Mouse (Mus musculus) testis, adult 2 months (tissue): ENCODE results near the gene Mrps18a. TPM values are rescaled to one million over a fixed set of nuclear protein-coding genes. Genes with fewer than 3 reads are reported as not detected.
A peak's percentile ranks its signal among the peaks of the same experiment; 100 is the strongest.

Experiments used
- H3K27ac ChIP-seq: fragments of 200-500 bp; 2 replicates; pipeline ENCODE4 v1.5.1; 2012; ENCODE audit warnings: low read depth, low read length; ENCODE audit not compliant: control insufficient read depth, insufficient read depth
- H3K27me3 ChIP-seq: fragments of 200-500 bp; 2 replicates; pipeline ENCODE4 v1.6.1; 2012; ENCODE audit warnings: mild to moderate bottlenecking, low read length, moderate library complexity; ENCODE audit not compliant: control insufficient read depth, insufficient read depth
- H3K36me3 ChIP-seq: fragments of 200-500 bp; 2 replicates; pipeline ENCODE4 v1.6.1; 2012; ENCODE audit warnings: mild to moderate bottlenecking, low read length; ENCODE audit not compliant: control insufficient read depth, insufficient read depth
- H3K4me1 ChIP-seq: fragments of 200-500 bp; 2 replicates; pipeline ENCODE4 v1.6.1; 2012; ENCODE audit warnings: low read length; ENCODE audit not compliant: control insufficient read depth, insufficient read depth
- H3K4me3 ChIP-seq: fragments of 200-500 bp; 2 replicates; pipeline ENCODE4 v1.5.1; 2012; ENCODE audit warnings: low read depth, mild to moderate bottlenecking, low read length, moderate library complexity, mixed read lengths; ENCODE audit not compliant: control insufficient read depth
- CTCF ChIP-seq: fragments of 200-500 bp; IDR thresholded peaks from 2 replicates; pipeline ENCODE4 v1.5.1; 2012; ENCODE audit warnings: low read depth, mild to moderate bottlenecking, inconsistent platforms, low read length, moderate library complexity; ENCODE audit not compliant: control insufficient read depth, insufficient read depth, insufficient replicate concordance
- POLR2A ChIP-seq: fragments of 200-500 bp; IDR thresholded peaks from 2 replicates; pipeline ENCODE4 v1.6.1; 2012; ENCODE audit warnings: low read depth, mild to moderate bottlenecking, inconsistent platforms, low read length, moderate library complexity; ENCODE audit not compliant: control insufficient read depth
- polyA plus RNA-seq: library from polyadenylated mRNA; depleted of rRNA; stranded (reverse); fragments of >200 nt; gene quantifications from 2 replicates; pipeline ENCODE4 v1.2.3, GENCODE M21; 2012

The Mrps18a gene
- polyA plus RNA-seq, 1 experiment = 74.0 TPM

DNA sequence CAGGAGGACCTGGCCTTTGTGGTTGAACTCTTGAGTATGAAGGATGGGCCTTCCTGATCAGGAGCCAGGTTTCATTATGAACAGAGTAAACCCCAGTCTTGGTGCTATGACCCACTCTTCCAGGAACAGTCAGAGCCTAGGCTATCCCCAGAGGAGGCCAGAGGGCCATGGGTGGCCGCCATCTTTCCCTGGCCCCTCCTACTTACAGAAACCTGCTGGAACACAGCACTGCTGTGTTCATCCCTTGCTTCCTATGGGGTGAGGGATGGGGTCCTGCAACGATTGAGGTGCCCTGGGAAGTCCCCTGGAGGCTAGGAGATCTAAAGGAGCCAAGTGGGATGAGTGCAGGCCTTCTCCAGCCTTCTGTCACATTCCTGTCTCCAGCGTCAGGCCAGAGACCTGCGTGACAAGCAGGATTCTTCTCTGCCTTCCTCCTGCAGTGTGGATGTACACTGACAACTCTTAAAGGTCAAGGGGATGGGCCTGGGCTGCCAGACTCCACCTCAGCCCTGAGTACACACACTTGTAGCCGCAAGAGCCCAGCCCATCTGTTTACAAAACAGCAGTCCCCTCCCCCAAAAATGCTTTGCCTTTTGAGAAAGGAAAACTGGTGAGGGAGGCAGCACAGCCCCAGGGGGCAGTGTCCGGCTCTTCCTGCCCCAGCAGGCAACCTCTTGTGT is 17.2 kb downstream of the Mrps18a start:
- Histone ChIP-seq H3K27me3 (no peaks in the 10 kb centered on the region), H3K36me3 (peaks cover 2% of the 10 kb centered on the region; the same call in 1 of the 2 replicates), H3K27ac (no peak overlapping the region), H3K4me3 (no peak overlapping the region), H3K4me1 (no peaks in the 10 kb centered on the region)
- no peak for TF ChIP-seq CTCF
- no peak for TF ChIP-seq POLR2A

DNA sequence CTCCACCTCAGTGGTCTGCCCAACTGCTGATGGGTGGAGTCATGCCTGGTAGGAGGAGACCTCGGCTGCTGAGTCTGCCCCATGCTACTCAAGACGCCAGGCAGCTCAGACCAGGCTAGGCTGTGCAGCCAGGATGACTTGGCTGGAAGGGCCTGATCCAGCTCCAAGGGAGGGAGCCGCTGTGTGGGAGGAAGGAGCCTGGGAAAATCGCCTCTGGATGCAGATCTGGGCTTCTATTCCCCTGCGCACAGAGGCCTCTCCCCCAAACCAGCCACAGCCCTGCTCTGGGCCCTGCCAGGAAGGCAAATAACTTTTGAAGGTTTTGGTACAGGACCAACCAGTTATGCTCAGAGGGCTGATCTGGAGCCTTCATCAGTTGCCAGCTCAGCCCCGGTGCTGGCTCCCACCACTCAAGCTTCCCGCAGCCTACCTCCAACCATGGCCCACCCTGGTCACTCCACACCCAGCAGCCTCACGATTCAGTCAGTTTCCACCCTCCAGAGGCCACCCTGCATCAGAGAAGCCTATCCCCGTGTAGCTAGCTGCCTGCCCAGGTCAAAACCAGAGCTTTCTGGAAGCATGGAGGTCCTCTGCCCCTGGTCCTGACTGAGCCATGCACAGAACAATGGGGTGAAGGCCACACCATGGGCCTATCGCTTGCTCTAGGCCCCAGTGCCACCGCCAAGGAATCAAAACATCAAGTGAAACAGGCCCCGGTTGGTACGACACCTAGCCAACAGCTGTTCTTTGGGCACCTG is 19.1 kb downstream of the Mrps18a start:
- H3K4me3 ChIP-seq = no peak overlapping the region
- TF ChIP-seq POLR2A = peak; percentile 17; the same call in 1 of the 2 replicates
- no peak for TF ChIP-seq CTCF
- no peaks in the 10 kb centered on the region for H3K27me3 ChIP-seq
- H3K27ac ChIP-seq = no peak overlapping the region
- no peaks in the 10 kb centered on the region; the same call in 1 of the 2 replicates for H3K36me3 ChIP-seq
- no peaks in the 10 kb centered on the region for H3K4me1 ChIP-seq

GRCm38 (mm10) chr17:46132058-46132718 is 21.4 kb downstream of the Mrps18a start:
- TF ChIP-seq CTCF (peak; percentile 75; the same call in 1 of the 2 replicates), POLR2A (no peak)
- no peak overlapping the region for H3K27ac ChIP-seq

DNA sequence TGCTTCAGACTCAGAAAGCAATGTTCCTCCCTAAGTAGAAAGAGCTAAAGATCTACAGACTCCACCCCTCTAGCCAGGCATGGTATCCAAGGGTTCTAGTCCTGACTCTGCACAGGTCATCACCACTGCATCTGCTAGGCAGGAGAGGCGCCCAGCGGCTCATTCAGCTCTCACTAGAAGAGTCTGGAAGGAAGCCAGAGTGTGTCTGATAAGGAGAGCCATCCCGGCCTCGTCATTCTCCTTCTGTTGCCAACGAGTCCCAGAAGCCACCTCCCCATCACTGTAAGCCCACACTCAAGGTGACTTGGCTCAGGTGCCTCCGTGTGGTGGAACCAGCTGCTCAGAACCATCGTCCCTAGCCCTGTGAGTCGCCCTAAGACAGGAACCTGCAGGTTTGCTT is 22.1 kb downstream of the Mrps18a start:
- H3K27ac ChIP-seq = no peak overlapping the region

More at GRCm38 (mm10) chr17:46132058-46132718, 21.4 kb downstream of the Mrps18a start:
- no peaks in the 10 kb centered on the region; the same call in 1 of the 2 replicates for H3K36me3 ChIP-seq
- H3K4me3 ChIP-seq = no peak overlapping the region
- no peaks in the 10 kb centered on the region for H3K4me1 ChIP-seq
- H3K27me3 ChIP-seq = no peaks in the 10 kb centered on the region

DNA sequence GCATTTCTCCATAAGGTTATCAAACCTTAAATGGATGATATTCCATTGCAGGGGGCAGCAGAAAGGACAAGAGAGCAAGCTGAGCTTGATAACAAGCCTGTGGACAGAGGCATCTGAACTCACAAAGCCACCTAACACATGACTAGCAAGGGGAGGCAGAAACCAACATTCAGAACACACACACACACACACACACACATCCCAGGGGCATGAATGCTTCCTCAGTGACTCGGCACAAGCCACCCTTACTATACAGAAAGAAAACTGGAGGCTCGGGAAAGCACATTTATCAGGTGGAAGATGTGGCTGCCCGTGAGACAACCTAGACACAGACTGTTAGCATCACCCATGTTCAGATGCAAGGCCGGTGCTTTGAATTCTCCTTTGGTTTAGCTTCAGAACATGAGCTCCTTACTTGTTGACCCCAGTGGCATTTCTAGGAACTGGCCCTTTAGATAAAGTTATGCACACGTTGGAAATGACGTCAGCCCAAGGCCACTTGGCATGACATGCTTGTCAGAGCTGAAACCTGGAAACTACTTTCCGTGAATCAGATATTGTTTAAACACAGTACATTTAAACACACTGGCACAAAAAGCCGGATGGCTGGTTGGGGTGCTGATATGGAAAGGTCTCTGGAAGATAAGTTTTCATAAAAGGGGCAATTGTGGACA is 27.9 kb downstream of the Mrps18a start:
- Histone ChIP-seq H3K27me3 (no peaks in the 10 kb centered on the region), H3K36me3 (no peaks in the 10 kb centered on the region; the same call in 1 of the 2 replicates), H3K4me1 (peaks cover 2% of the 10 kb centered on the region), H3K27ac (no peak overlapping the region), H3K4me3 (no peak overlapping the region)
- TF ChIP-seq POLR2A (no peak), CTCF (no peak)

More for the DNA sequence above, 22.1 kb downstream of the Mrps18a start:
- Histone ChIP-seq H3K4me3 (no peak overlapping the region), H3K36me3 (no peaks in the 10 kb centered on the region; the same call in 1 of the 2 replicates), H3K4me1 (no peaks in the 10 kb centered on the region), H3K27me3 (no peaks in the 10 kb centered on the region)
- no peak for TF ChIP-seq CTCF
- no peak for TF ChIP-seq POLR2A

DNA sequence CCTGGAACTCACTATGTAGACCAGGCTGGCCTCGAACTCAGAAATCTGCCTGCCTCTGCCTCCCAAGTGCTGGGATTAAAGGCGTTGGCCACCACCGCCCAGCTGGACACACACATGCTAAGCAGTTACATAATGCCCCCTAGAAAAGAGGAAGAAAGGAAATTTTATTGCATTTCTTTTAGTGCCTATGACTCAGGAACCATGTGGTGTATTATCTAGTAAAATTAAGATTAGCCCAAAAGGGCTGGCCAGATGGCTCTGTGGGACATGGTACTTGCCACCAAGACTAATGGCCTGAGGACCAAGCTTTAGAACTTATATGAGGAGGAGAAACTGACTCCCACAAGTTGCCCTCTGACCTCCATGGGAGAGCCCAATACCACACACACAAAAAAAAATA is 29.1 kb downstream of the Mrps18a start:
- Histone ChIP-seq H3K36me3 (no peaks in the 10 kb centered on the region; the same call in 1 of the 2 replicates), H3K27ac (no peak overlapping the region), H3K4me3 (no peak overlapping the region), H3K4me1 (peaks cover 6% of the 10 kb centered on the region), H3K27me3 (no peaks in the 10 kb centered on the region)
- TF ChIP-seq POLR2A (no peak), CTCF (no peak)
